In genomic region chr8:72261019-72261418, GRCm38 (mm10) we compare ENCODE assay signal across 9 mouse cellular contexts. TPM values are rescaled to one million over a fixed set of nuclear protein-coding genes. Genes with fewer than 3 reads are reported as not detected.
DNase-seq lines count a peak whose midpoint lies in the region; ATAC-seq and TF ChIP-seq lines count a peak whose summit lies in the region.
"Had no signal": no experiment of that assay in that cellular context is flagged by ENCODE, and none has a peak within 500 bp of the region (broad histone marks: within the 10 kb centered on the region; RNA-seq: fewer than 3 reads in every experiment).

No protein-coding gene starts in this region.

- no peaks in the 10 kb centered on the region for H3K27me3 ChIP-seq in CH12.LX (replicated peaks)
- H3K27me3 ChIP-seq in liver, embryonic 14.5 days (ENCODE audit: control insufficient read depth, insufficient read depth, low read length) = no peaks in the 10 kb centered on the region
- no peaks in the 10 kb centered on the region for H3K27me3 ChIP-seq in neural tube, embryonic 13.5 days

- no peak for TF ChIP-seq EP300 in CH12.LX (IDR thresholded peaks at IDR 0.05; ENCODE audit: low read length)
- TF ChIP-seq EP300 in liver, embryonic 14.5 days (IDR thresholded peaks at IDR 0.05; ENCODE audit: low read depth) = no peak

- TF ChIP-seq POLR2A in CH12.LX (IDR thresholded peaks at IDR 0.05; ENCODE audit: low read depth, low read length) = no peak

- H3K27ac ChIP-seq in CH12.LX (ENCODE audit: insufficient read depth, low read depth) = no peak overlapping the region
- H3K27ac ChIP-seq in liver, embryonic 14.5 days = no peak overlapping the region
- no peak overlapping the region for H3K27ac ChIP-seq in neural tube, embryonic 13.5 days (replicated peaks)

- dilution Hi-C loops in CH12.LX (cut with MboI; ENCODE audit: extremely low pct_ligation_motif_present, extremely low pct_unique_long_range_greater_than_20kb, low sequenced_read_pairs) = no loop called here

- peak; percentile 98 to 99 for TF ChIP-seq CTCF in CH12.LX (conservative IDR thresholded peaks at IDR 0.05 in 1 of 2, IDR thresholded peaks at IDR 0.05 in 1 of 2; ENCODE audit: low read depth in 2 of 2, low read length in 2 of 2)
- TF ChIP-seq CTCF in liver, embryonic 14.5 days (IDR thresholded peaks at IDR 0.05; ENCODE audit: low read depth) = peak; percentile 89

- H3K9me3 ChIP-seq in CH12.LX (replicated peaks; ENCODE audit: low read length) = no peaks in the 10 kb centered on the region
- no peaks in the 10 kb centered on the region for H3K9me3 ChIP-seq in liver, embryonic 14.5 days (ENCODE audit: control insufficient read depth, low read length)
- H3K9me3 ChIP-seq in neural tube, embryonic 13.5 days = no peaks in the 10 kb centered on the region

- no peak overlapping the region for H3K9ac ChIP-seq in CH12.LX (ENCODE audit: insufficient read depth, low read depth)
- no peak overlapping the region for H3K9ac ChIP-seq in liver, embryonic 14.5 days (replicated peaks)
- no peak overlapping the region for H3K9ac ChIP-seq in neural tube, embryonic 13.5 days

- no peaks in the 10 kb centered on the region for H3K79me2 ChIP-seq in CH12.LX (replicated peaks; ENCODE audit: control insufficient read depth, extremely low read depth, insufficient read depth, poor library complexity, severe bottlenecking)

- peaks cover 7 to 19% of the 10 kb centered on the region in 2 experiments for H3K36me3 ChIP-seq in CH12.LX (replicated peaks in 1 of 2; ENCODE audit: control insufficient read depth in 1 of 2, insufficient read depth in 1 of 2, low read length in 1 of 2)
- no peaks in the 10 kb centered on the region for H3K36me3 ChIP-seq in liver, embryonic 14.5 days (replicated peaks; ENCODE audit: control insufficient read depth, insufficient read depth, low read depth)
- peaks cover 8% of the 10 kb centered on the region for H3K36me3 ChIP-seq in neural tube, embryonic 13.5 days

- H3K4me1 ChIP-seq in CH12.LX (ENCODE audit: control insufficient read depth in 1 of 2, insufficient read depth in 2 of 2) = peaks cover 6 to 39% of the 10 kb centered on the region in 2 experiments; a peak in 3 of 4 replicates
- no peaks in the 10 kb centered on the region for H3K4me1 ChIP-seq in liver, embryonic 14.5 days (replicated peaks; ENCODE audit: control insufficient read depth in 2 of 2, insufficient read depth in 2 of 2, low read length in 1 of 2)
- H3K4me1 ChIP-seq in neural tube, embryonic 13.5 days (replicated peaks) = peaks cover 6% of the 10 kb centered on the region; the same call in 1 of the 2 replicates

- DNase-seq in 416B (ENCODE audit: low read depth) (peak; percentile 85), CH12.LX (ENCODE audit: extremely low read depth) (peak; percentile 88)
- peak; percentile 61 for DNase-seq in c-Kit-positive CD71-positive TER-119-positive erythroid progenitor cells, embryonic 14.5 days (ENCODE audit: low spot score)
- peak; percentile 27 to 51 (median 31) for DNase-seq in liver, embryonic 14.5 days (ENCODE audit: low read depth in 3 of 3, low spot score in 3 of 3)

- H3K4me3 ChIP-seq in CH12.LX (replicated peaks in 1 of 3; ENCODE audit: low read depth in 2 of 3, low read length in 2 of 3, poor library complexity in 1 of 3) = no peak overlapping the region
- H3K4me3 ChIP-seq in liver, embryonic 14.5 days (ENCODE audit: insufficient read depth in 1 of 2, low read depth in 2 of 2, low read length in 2 of 2) = no peak overlapping the region
- H3K4me3 ChIP-seq in neural tube, embryonic 13.5 days = no peak overlapping the region

- in situ Hi-C loops in CH12.LX (cut with MboI; ENCODE audit: low pct_ligation_motif_present, low pct_unique_long_range_greater_than_20kb, low sequenced_read_pairs) = no loop called here

- ATAC-seq in granulocyte monocyte progenitor cell, adult 5-6 weeks (replicated peaks; ENCODE audit: poor library complexity, severe bottlenecking) = peak; percentile 79
- peak; percentile 77 for ATAC-seq in inflammation-experienced regulatory T-cells, adult 6 months
- no peak for ATAC-seq in liver, embryonic 14.5 days (ENCODE audit: insufficient read depth)
- ATAC-seq in neural tube, embryonic 13.5 days (ENCODE audit: low read depth) = peak; percentile 57; the same call in 1 of the 2 replicates
- ATAC-seq in erythroid progenitor cell, adult 5-6 weeks (replicated peaks; ENCODE audit: low FRiP score, poor library complexity, severe bottlenecking) = no peak

- no peak overlapping the region; the same call in 1 of the 2 replicates for H3K4me2 ChIP-seq in CH12.LX (ENCODE audit: insufficient read depth, low read depth, poor library complexity, severe bottlenecking)
- no peak overlapping the region for H3K4me2 ChIP-seq in liver, embryonic 14.5 days (ENCODE audit: low read depth)
- no peak overlapping the region for H3K4me2 ChIP-seq in neural tube, embryonic 13.5 days

- WGBS in liver, embryonic 14.5 days (ENCODE audit: insufficient replicate concordance) = 22% methylated on average over 2 of the region's 2 CpGs
- WGBS in neural tube, embryonic 13.5 days = 25% methylated on average over 2 of the region's 2 CpGs

- TF ChIP-seq RAD21 in CH12.LX (IDR thresholded peaks at IDR 0.05; ENCODE audit: low read depth, low read length) = no peak; the same call in none of the 2 replicates

RNA-seq across cellular contexts. Expression of gene Ap1m1, which starts 21.2 kb away (rescaled TPM):
- total RNA-seq in CH12.LX (2012; rRNA removed) = 30.3 and 31.4 TPM in 2 replicates
- total RNA-seq in CH12.LX (2014; rRNA removed) = 15.6 and 20.1 TPM in 2 replicates
- 80.0 and 86.1 TPM in 2 replicates for polyA plus RNA-seq in CH12.LX (2012; ENCODE audit: insufficient read length, low read depth)
- 80.1 and 117 TPM in 2 replicates for total RNA-seq in granulocyte monocyte progenitor cell, adult 5-6 weeks (2014; fragmentation: Nextera tagmentation)
- 49.1 and 59.8 TPM in 2 replicates for total RNA-seq in granulocyte monocyte progenitor cell, adult 5-6 weeks (2017)
- 100 to 1,000 TPM; 113 to 130 (median 120) TPM for polyA plus RNA-seq in inflammation-experienced regulatory T-cells, adult 6 months (2017; shearing (Covaris generic))
- polyA plus RNA-seq in liver, embryonic 14.5 days (2012; rRNA removed) = 35.0 and 38.8 TPM in 2 replicates
- polyA plus RNA-seq in liver, embryonic 14.5 days (2014; fragmentation: Nextera tagmentation; extraction: Ambion mirVana) = 46.7 and 52.5 TPM in 2 replicates
- polyA plus RNA-seq in neural tube, embryonic 13.5 days (2015; fragmentation: Nextera tagmentation; extraction: Ambion mirVana) = 227 and 228 TPM in 2 replicates
- 52.8 and 56.6 TPM in 2 replicates for total RNA-seq in erythroid progenitor cell, adult 5-6 weeks (2015; ENCODE audit: low replicate concordance)
- total RNA-seq in erythroid progenitor cell, adult 5-6 weeks (2017; ENCODE audit: low replicate concordance) = 27.6 and 47.7 TPM in 2 replicates

RNA-seq across cellular contexts. Expression of gene Fam32a, which starts 41.5 kb away (rescaled TPM):
- total RNA-seq in CH12.LX (2012; rRNA removed) (33.1 and 38.1 TPM in 2 replicates), CH12.LX (2014; rRNA removed) (34.6 and 38.0 TPM in 2 replicates)
- 43.0 and 43.8 TPM in 2 replicates for polyA plus RNA-seq in CH12.LX (2012; ENCODE audit: insufficient read length, low read depth)
- total RNA-seq in granulocyte monocyte progenitor cell, adult 5-6 weeks (2014; fragmentation: Nextera tagmentation) = 47.5 and 52.6 TPM in 2 replicates
- 42.1 and 42.9 TPM in 2 replicates for total RNA-seq in granulocyte monocyte progenitor cell, adult 5-6 weeks (2017)
- 100 to 1,000 TPM in 2 of 3 experiments, 10 to 100 TPM in 1; 94.4 to 119 (median 103) TPM for polyA plus RNA-seq in inflammation-experienced regulatory T-cells, adult 6 months (2017; shearing (Covaris generic))
- polyA plus RNA-seq in liver, embryonic 14.5 days (2012; rRNA removed) = 22.9 and 28.2 TPM in 2 replicates
- 32.6 and 34.3 TPM in 2 replicates for polyA plus RNA-seq in liver, embryonic 14.5 days (2014; fragmentation: Nextera tagmentation; extraction: Ambion mirVana)
- polyA plus RNA-seq in neural tube, embryonic 13.5 days (2015; fragmentation: Nextera tagmentation; extraction: Ambion mirVana) = 93.8 and 96.1 TPM in 2 replicates
- 20.1 and 42.5 TPM in 2 replicates for total RNA-seq in erythroid progenitor cell, adult 5-6 weeks (2015; ENCODE audit: low replicate concordance)
- 25.3 and 30.5 TPM in 2 replicates for total RNA-seq in erythroid progenitor cell, adult 5-6 weeks (2017; ENCODE audit: low replicate concordance)

RNA-seq across cellular contexts. Expression of gene Gm10282, which starts 44.0 kb away (rescaled TPM):
- total RNA-seq in CH12.LX (2012; rRNA removed) = 16.4 and 18.3 TPM in 2 replicates
- total RNA-seq in CH12.LX (2014; rRNA removed) = 76.4 and 77.7 TPM in 2 replicates
- 125 and 176 TPM in 2 replicates for polyA plus RNA-seq in CH12.LX (2012; ENCODE audit: insufficient read length, low read depth)
- total RNA-seq in granulocyte monocyte progenitor cell, adult 5-6 weeks (2014; fragmentation: Nextera tagmentation) = 29.7 and 33.2 TPM in 2 replicates
- 67.4 and 74.9 TPM in 2 replicates for total RNA-seq in granulocyte monocyte progenitor cell, adult 5-6 weeks (2017)
- 100 to 1,000 TPM in 1 of 3 experiments, 10 to 100 TPM in 2; 20.4 to 115 (median 45.5) TPM for polyA plus RNA-seq in inflammation-experienced regulatory T-cells, adult 6 months (2017; shearing (Covaris generic))
- polyA plus RNA-seq in liver, embryonic 14.5 days (2012; rRNA removed) = 0.83 and 7.4 TPM in 2 replicates
- 7.3 and 8.0 TPM in 2 replicates for polyA plus RNA-seq in liver, embryonic 14.5 days (2014; fragmentation: Nextera tagmentation; extraction: Ambion mirVana)
- 14.3 and 19.6 TPM in 2 replicates for polyA plus RNA-seq in neural tube, embryonic 13.5 days (2015; fragmentation: Nextera tagmentation; extraction: Ambion mirVana)
- total RNA-seq in erythroid progenitor cell, adult 5-6 weeks (2015; ENCODE audit: low replicate concordance) = 32.8 and 36.5 TPM in 2 replicates
- 19.9 and 23.5 TPM in 2 replicates for total RNA-seq in erythroid progenitor cell, adult 5-6 weeks (2017; ENCODE audit: low replicate concordance)

RNA-seq across cellular contexts. Expression of gene Gm11034, which starts 47.6 kb away (rescaled TPM):
- not detected in 2 replicates for total RNA-seq in CH12.LX (2012; rRNA removed)
- not detected in 2 replicates for total RNA-seq in CH12.LX (2014; rRNA removed)
- polyA plus RNA-seq in CH12.LX (2012; ENCODE audit: insufficient read length, low read depth) = not detected in 2 replicates
- not detected in 2 replicates for total RNA-seq in granulocyte monocyte progenitor cell, adult 5-6 weeks (2014; fragmentation: Nextera tagmentation)
- not detected in 2 replicates for total RNA-seq in granulocyte monocyte progenitor cell, adult 5-6 weeks (2017)
- polyA plus RNA-seq in inflammation-experienced regulatory T-cells, adult 6 months (2017; shearing (Covaris generic)) = not detected
- polyA plus RNA-seq in liver, embryonic 14.5 days (2012; rRNA removed) = not detected in 2 replicates
- polyA plus RNA-seq in liver, embryonic 14.5 days (2014; fragmentation: Nextera tagmentation; extraction: Ambion mirVana) = not detected in 2 replicates
- polyA plus RNA-seq in neural tube, embryonic 13.5 days (2015; fragmentation: Nextera tagmentation; extraction: Ambion mirVana) = not detected in 2 replicates
- not detected in 2 replicates for total RNA-seq in erythroid progenitor cell, adult 5-6 weeks (2015; ENCODE audit: low replicate concordance)
- not detected in 2 replicates for total RNA-seq in erythroid progenitor cell, adult 5-6 weeks (2017; ENCODE audit: low replicate concordance)
- total RNA-seq: left cerebral cortex, adult 18-20 months had no signal

RNA-seq across cellular contexts. Expression of gene Cib3, which starts 48.4 kb away (rescaled TPM):
- total RNA-seq in CH12.LX (2012; rRNA removed) (not detected in 2 replicates), CH12.LX (2014; rRNA removed) (not detected in 2 replicates)
- polyA plus RNA-seq in CH12.LX (2012; ENCODE audit: insufficient read length, low read depth) = not detected in 2 replicates
- total RNA-seq in granulocyte monocyte progenitor cell, adult 5-6 weeks (2014; fragmentation: Nextera tagmentation) = 0.64 TPM in 1 of 2 replicates, not detected in the other
- total RNA-seq in granulocyte monocyte progenitor cell, adult 5-6 weeks (2017) = not detected in 2 replicates
- 1 to 10 TPM in 1 of 3 experiments, not detected in 2; 2.8 TPM for polyA plus RNA-seq in inflammation-experienced regulatory T-cells, adult 6 months (2017; shearing (Covaris generic))
- not detected in 2 replicates for polyA plus RNA-seq in liver, embryonic 14.5 days (2012; rRNA removed)
- 0.24 TPM in 1 of 2 replicates, not detected in the other for polyA plus RNA-seq in liver, embryonic 14.5 days (2014; fragmentation: Nextera tagmentation; extraction: Ambion mirVana)
- polyA plus RNA-seq in neural tube, embryonic 13.5 days (2015; fragmentation: Nextera tagmentation; extraction: Ambion mirVana) = not detected in 2 replicates
- not detected in 2 replicates for total RNA-seq in erythroid progenitor cell, adult 5-6 weeks (2015; ENCODE audit: low replicate concordance)
- 0.77 TPM in 1 of 2 replicates, not detected in the other for total RNA-seq in erythroid progenitor cell, adult 5-6 weeks (2017; ENCODE audit: low replicate concordance)
- total RNA-seq: left cerebral cortex, adult 18-20 months had no signal

Comparison
In these comparisons a context has a peak if more than half of its experiments do, and no peak if none do; other contexts are left out.
1. DNase-seq: peak in every context shown above with its lines; median percentile 88 in CH12.LX; 85 in 416B; 61 in c-Kit-positive CD71-positive TER-119-positive erythroid progenitor cells, embryonic 14.5 days; 31 in liver, embryonic 14.5 days.
2. ATAC-seq: peak in granulocyte monocyte progenitor cell, adult 5-6 weeks (single experiment), inflammation-experienced regulatory T-cells, adult 6 months (single experiment) and neural tube, embryonic 13.5 days (single experiment); none in liver, embryonic 14.5 days (single experiment) and erythroid progenitor cell, adult 5-6 weeks (single experiment).